Mouse (Mus musculus) ES-E14 (cell line): ENCODE data around the gene Oscp1. TPM values are rescaled to one million over a fixed set of nuclear protein-coding genes. Genes with fewer than 3 reads are reported as not detected.

Experiments used
- DNase-seq: peaks from one replicate; pipeline ENCODE4 v3.0.0-alpha.2; 2013; ENCODE audit warnings: low read depth, low spot score
- H3K27ac ChIP-seq: 2 replicates; pipeline ENCODE4 v1.5.1; 2012; ENCODE audit warnings: low read depth, mild to moderate bottlenecking, low read length, moderate library complexity, mixed read lengths; ENCODE audit not compliant: poor library complexity, insufficient read depth, severe bottlenecking
- H3K36me3 ChIP-seq: 2 replicates; pipeline ENCODE4 v1.6.1; 2012; ENCODE audit warnings: mild to moderate bottlenecking, low read length, moderate library complexity, mixed read lengths; ENCODE audit not compliant: control insufficient read depth, poor library complexity, insufficient read depth, severe bottlenecking
- H3K4me1 ChIP-seq, 2 experiments: fragments of 150-350 bp in 1 of 2; sonication (generic) in 1 of 2; 2 replicates each; pipeline ENCODE4 v1.6.1; 2012; ENCODE audit warnings: low read length in 2 of 2, mild to moderate bottlenecking in 1 of 2, mixed read lengths in 1 of 2; ENCODE audit not compliant: control insufficient read depth in 2 of 2, insufficient read depth in 2 of 2, poor library complexity in 1 of 2
- H3K4me3 ChIP-seq, 2 experiments: fragments of 150-350 bp in 1 of 2; sonication (generic) in 1 of 2; 2 replicates each; pipeline ENCODE4 v1.5.1; 2012; ENCODE audit warnings: low read length in 2 of 2, low read depth in 1 of 2, mild to moderate bottlenecking in 1 of 2, mixed read lengths in 1 of 2; ENCODE audit not compliant: insufficient read depth in 1 of 2, poor library complexity in 1 of 2, severe bottlenecking in 1 of 2
- H3K9ac ChIP-seq: 2 replicates; pipeline ENCODE4 v1.6.1; 2012; ENCODE audit warnings: low read depth, mild to moderate bottlenecking, low read length, mixed read lengths; ENCODE audit not compliant: poor library complexity, insufficient read depth, severe bottlenecking
- H3K9me3 ChIP-seq: fragments of 150-350 bp; sonication (generic); 2 replicates; pipeline ENCODE4 v1.6.1; 2012; ENCODE audit warnings: low read depth, mild to moderate bottlenecking, low read length; ENCODE audit not compliant: control insufficient read depth, insufficient read depth
- CHD2 ChIP-seq: IDR thresholded peaks from 2 replicates; pipeline ENCODE4 v1.6.1; 2014; ENCODE audit warnings: mild to moderate bottlenecking, low read depth, low read length, inconsistent platforms
- HCFC1 ChIP-seq: IDR thresholded peaks from 2 replicates; pipeline ENCODE4 v1.6.1; 2012; ENCODE audit warnings: low read length, inconsistent platforms, borderline replicate concordance; ENCODE audit not compliant: insufficient read depth
- MAFK ChIP-seq: IDR thresholded peaks from 2 replicates; pipeline ENCODE4 v1.6.1; 2014; ENCODE audit warnings: mild to moderate bottlenecking, low read depth, low read length, inconsistent platforms; ENCODE audit not compliant: insufficient read depth
- ZC3H11A ChIP-seq: IDR thresholded peaks from 2 replicates; pipeline ENCODE4 v1.6.1; 2012; ENCODE audit warnings: low read depth, mild to moderate bottlenecking, inconsistent platforms, low read length, borderline replicate concordance
- ZNF384 ChIP-seq: IDR thresholded peaks from 2 replicates; pipeline ENCODE4 v1.6.1; 2012; ENCODE audit warnings: low read depth, low read length, inconsistent platforms
- in situ Hi-C, 2 experiments: fragments of 600-800 bp; cut with MboI; formaldehyde crosslinking; loops; one replicate each; pipeline ENCODE4 v1.15.1; 2025; ENCODE audit warnings: low sequenced_read_pairs in 2 of 2, inconsistent platforms in 1 of 2; ENCODE audit not compliant: unreplicated experiment in 2 of 2
- total RNA-seq: library from RNA; depleted of rRNA; stranded (reverse); fragments of 300-350 nt; gene quantifications from 2 replicates; pipeline ENCODE4 v1.2.3, GENCODE M21; 2012

The Oscp1 gene
- total RNA-seq, 1 experiment = 5.9 TPM

- H3K4me1 ChIP-seq = peaks cover 7 to 21% of the 10 kb centered on the region in 2 experiments
- TF ChIP-seq ZNF384 (no peak), CHD2 (no peak), ZC3H11A (no peak), MAFK (no peak), HCFC1 (no peak)
- DNase-seq = no peak
- H3K4me3 ChIP-seq = peak overlapping the region; percentile 13 to 22; a peak in 1 of 4 replicates
- peak overlapping the region; percentile 2; the same call in 1 of the 2 replicates for H3K27ac ChIP-seq
- H3K36me3 ChIP-seq = no peaks in the 10 kb centered on the region; the same call in 1 of the 2 replicates
- H3K9me3 ChIP-seq = no peaks in the 10 kb centered on the region
- peak overlapping the region; percentile 6; the same call in 1 of the 2 replicates for H3K9ac ChIP-seq
- in situ Hi-C loops = no loop called here
Observed at GRCm38 (mm10) chr4:126111153-126111549, 52.8 kb downstream of the Oscp1 start.

GRCm38 (mm10) chr4:126113243-126113642, 54.9 kb downstream of the Oscp1 start:
- no peak overlapping the region for H3K4me3 ChIP-seq
- H3K4me1 ChIP-seq = peaks cover 7 to 19% of the 10 kb centered on the region in 2 experiments
- H3K9ac ChIP-seq = no peak overlapping the region
- no peak overlapping the region for H3K27ac ChIP-seq
- DNase-seq = no peak
- no peak for TF ChIP-seq ZNF384
- TF ChIP-seq MAFK = no peak
- no peak for TF ChIP-seq HCFC1
- TF ChIP-seq ZC3H11A = no peak
- TF ChIP-seq CHD2 = no peak
- in situ Hi-C loops = no loop called here
- no peaks in the 10 kb centered on the region; the same call in 1 of the 2 replicates for H3K36me3 ChIP-seq
- no peaks in the 10 kb centered on the region for H3K9me3 ChIP-seq

DNA sequence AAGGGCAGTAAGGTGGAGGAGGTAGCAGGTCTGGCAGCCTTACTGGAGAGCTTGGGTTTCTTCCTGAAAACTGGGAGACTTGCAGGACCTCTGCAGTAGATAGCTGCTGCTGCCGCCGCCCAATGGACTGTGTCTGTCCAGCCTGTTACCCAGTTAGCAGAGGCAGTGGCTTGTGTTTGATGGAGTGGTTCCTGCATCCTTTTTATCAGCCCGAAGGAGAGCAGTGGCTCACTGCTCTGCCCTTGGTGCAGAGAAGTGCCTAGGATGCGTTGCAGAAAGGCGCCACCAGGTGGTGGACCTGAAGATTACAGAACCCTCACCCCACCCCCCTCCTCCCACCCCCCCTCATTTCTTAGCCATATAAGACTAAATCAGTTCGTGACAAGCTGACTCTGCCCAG, 55.6 kb downstream of the Oscp1 start:
- Histone ChIP-seq H3K4me3 (no peak overlapping the region), H3K9me3 (no peaks in the 10 kb centered on the region), H3K36me3 (no peaks in the 10 kb centered on the region; the same call in 1 of the 2 replicates), H3K27ac (no peak overlapping the region; the same call in 1 of the 2 replicates), H3K4me1 (peaks cover 4 to 14% of the 10 kb centered on the region in 2 experiments), H3K9ac (no peak overlapping the region)
- in situ Hi-C loops = no loop called here
- TF ChIP-seq MAFK = no peak
- TF ChIP-seq ZNF384 = no peak
- DNase-seq = peak; percentile 37

- Histone ChIP-seq H3K36me3 (no peaks in the 10 kb centered on the region; the same call in 1 of the 2 replicates), H3K4me3 (no peak overlapping the region), H3K9ac (no peak overlapping the region), H3K9me3 (no peaks in the 10 kb centered on the region), H3K4me1 (peaks cover 3 to 6% of the 10 kb centered on the region in 2 experiments; a peak in 2 of 4 replicates), H3K27ac (no peak overlapping the region)
- TF ChIP-seq ZC3H11A = no peak
- no peak for TF ChIP-seq HCFC1
- TF ChIP-seq ZNF384 = no peak
- in situ Hi-C loops = no loop called here
- no peak for DNase-seq
Observed at GRCm38 (mm10) chr4:126115411-126115810, 57.0 kb downstream of the Oscp1 start.

DNA sequence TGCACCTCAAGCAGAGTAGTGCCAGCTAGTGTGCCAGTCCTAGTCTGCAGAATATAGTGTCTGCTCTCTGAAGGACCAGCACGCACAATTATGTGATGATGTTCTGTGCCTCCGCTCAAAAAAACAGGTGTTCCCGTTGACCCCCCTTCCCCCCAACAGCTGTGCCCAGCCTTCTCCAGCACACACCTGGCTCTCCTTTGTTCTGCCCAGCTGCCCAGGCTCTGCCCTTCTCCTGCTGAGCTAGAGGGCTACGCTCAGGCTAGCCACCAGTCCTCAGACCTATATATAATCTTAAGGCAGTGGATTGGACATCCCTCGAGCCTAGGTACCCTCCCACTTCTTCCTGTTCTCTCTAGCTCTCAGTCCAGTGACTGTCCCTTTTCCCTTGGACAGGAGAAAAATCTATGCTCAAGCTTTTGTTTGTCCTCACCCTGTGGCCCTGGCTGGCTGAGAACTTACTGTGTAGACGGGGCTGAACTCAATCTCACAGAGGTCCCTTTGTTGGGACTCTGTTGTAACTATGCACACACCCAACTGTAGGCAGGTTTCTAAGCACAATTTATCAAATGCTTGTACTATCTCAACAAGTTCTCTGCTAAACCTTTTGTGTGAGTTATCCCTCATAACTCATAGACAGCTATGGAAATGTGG, 57.6 kb downstream of the Oscp1 start:
- Histone ChIP-seq H3K9ac (no peak overlapping the region), H3K4me3 (no peak overlapping the region), H3K9me3 (no peaks in the 10 kb centered on the region), H3K36me3 (no peaks in the 10 kb centered on the region; the same call in 1 of the 2 replicates), H3K27ac (no peak overlapping the region), H3K4me1 (peaks cover under 1 to 3% of the 10 kb centered on the region in 2 experiments; a peak in 1 of 4 replicates)
- in situ Hi-C loops = no loop called here
- no peak for TF ChIP-seq CHD2
- no peak for TF ChIP-seq MAFK
- no peak for TF ChIP-seq HCFC1
- TF ChIP-seq ZNF384 = no peak
- TF ChIP-seq ZC3H11A = no peak
- no peak for DNase-seq
